Mouse (Mus musculus) intestine, embryonic 14.5 days (tissue): Measurements from ENCODE around the gene Prrc2a. TPM values are rescaled to one million over a fixed set of nuclear protein-coding genes. Genes with fewer than 3 reads are reported as not detected.

Source experiments
- ATAC-seq: fragments of 200-750 bp; cut with Nextera tagmentation; replicated peaks from 2 replicates; pipeline ENCODE4 v1.8.0; 2017; ENCODE audit warnings: low read depth, moderate number of reproducible peaks, moderate TSS enrichment, moderate library complexity; ENCODE audit not compliant: low FRiP score, low TSS enrichment
- DNase-seq: peaks from one replicate; pipeline ENCODE4 v3.0.0-alpha.2; 2018; ENCODE audit warnings: low spot score
- H3K27ac ChIP-seq: fragments of 300-500 bp; sonication (generic); 2 replicates; pipeline ENCODE4 v1.5.1; 2014; ENCODE audit warnings: low read depth, mild to moderate bottlenecking, control low read depth
- H3K27me3 ChIP-seq: fragments of 300-500 bp; sonication (generic); replicated peaks from 2 replicates; pipeline ENCODE4 v1.6.1; 2014; ENCODE audit warnings: low read length, control low read depth; ENCODE audit not compliant: control insufficient read depth, insufficient read depth
- H3K36me3 ChIP-seq: fragments of 300-500 bp; sonication (generic); 2 replicates; pipeline ENCODE4 v1.6.1; 2014; ENCODE audit warnings: low read length, control low read depth; ENCODE audit not compliant: control insufficient read depth, insufficient read depth
- H3K4me1 ChIP-seq: fragments of 300-500 bp; sonication (generic); replicated peaks from 2 replicates; pipeline ENCODE4 v1.6.1; 2014; ENCODE audit warnings: low read length, control low read depth, mixed read lengths; ENCODE audit not compliant: control insufficient read depth, insufficient read depth
- H3K4me2 ChIP-seq: fragments of 300-500 bp; sonication (generic); 2 replicates; pipeline ENCODE4 v1.6.1; 2014; ENCODE audit warnings: low read length
- H3K4me3 ChIP-seq: fragments of 300-500 bp; sonication (generic); 2 replicates; pipeline ENCODE4 v1.5.1; 2014; ENCODE audit warnings: low read depth, low read length, control low read depth, mixed read lengths
- H3K9ac ChIP-seq: fragments of 300-500 bp; sonication (generic); 2 replicates; pipeline ENCODE4 v1.6.1; 2014; ENCODE audit warnings: mild to moderate bottlenecking, low read length
- H3K9me3 ChIP-seq: fragments of 300-500 bp; sonication (generic); 2 replicates; pipeline ENCODE4 v1.6.1; 2016; ENCODE audit warnings: low read length, control low read depth; ENCODE audit not compliant: control insufficient read depth
- WGBS: fragments of 180-500 bp; shearing (Covaris S2); extraction: QIAGEN DNeasy Blood & Tissue Kit; methylation state at CpG from one replicate; pipeline ENCODE4 v1.1.7; 2014; 5-methylcytosine and 5-hydroxymethylcytosine counted together
- polyA plus RNA-seq: library from polyadenylated mRNA; unstranded; fragments of >200 nt; fragmentation: Nextera tagmentation; extraction: Ambion mirVana; gene quantifications from 2 replicates; pipeline ENCODE4 v1.2.1, GENCODE M21; 2014

Prrc2a gene
- polyA plus RNA-seq, 1 experiment from 2014 or later, result 186 TPM

GRCm38 (mm10) chr17:35185639-35186611 lies 21.2 kb upstream of the Prrc2a start:
- peak; percentile 84 for DNase-seq
- H3K27ac ChIP-seq, result peak overlapping the region; percentile 78
- H3K4me2 ChIP-seq, result peak overlapping the region; percentile 62
- H3K36me3 ChIP-seq, result no peaks in the 10 kb centered on the region
- ATAC-seq, result peak; percentile 49; the same call in 1 of the 2 replicates
- no peaks in the 10 kb centered on the region for H3K27me3 ChIP-seq
- H3K9ac ChIP-seq, result peak overlapping the region; percentile 53
- no peaks in the 10 kb centered on the region for H3K9me3 ChIP-seq
- H3K4me3 ChIP-seq, result peak overlapping the region; percentile 41
- 4% methylated on average over 18 of the region's 18 CpGs for WGBS
- H3K4me1 ChIP-seq, result peaks cover 5% of the 10 kb centered on the region

DNA sequence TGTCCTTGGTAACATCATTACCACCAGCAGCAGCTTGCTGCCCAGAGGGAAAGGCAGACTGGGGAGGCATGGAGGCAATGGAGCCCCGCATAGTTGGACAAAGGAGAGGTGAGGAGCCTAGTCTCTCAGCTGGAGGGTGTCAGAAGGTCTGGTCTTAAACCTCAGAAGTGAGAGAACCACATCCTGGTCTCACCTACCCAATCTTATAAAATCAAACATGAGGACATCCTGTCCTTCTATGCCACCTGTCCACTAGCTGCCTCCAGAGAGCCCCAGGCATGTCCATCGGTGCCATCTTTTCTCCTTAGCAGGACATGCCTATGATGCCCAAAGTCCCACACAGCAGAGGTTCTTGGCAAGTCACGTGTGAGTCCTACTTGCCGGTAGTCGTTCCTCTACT lies 15.4 kb upstream of the Prrc2a start:
- Histone ChIP-seq H3K4me2 (no peak overlapping the region), H3K36me3 (no peaks in the 10 kb centered on the region), H3K4me1 (no peaks in the 10 kb centered on the region), H3K9ac (no peak overlapping the region), H3K9me3 (no peaks in the 10 kb centered on the region), H3K27me3 (no peaks in the 10 kb centered on the region), H3K27ac (no peak overlapping the region), H3K4me3 (no peak overlapping the region)
- no peak for DNase-seq
- whole genome bisulfite sequencing, result 92% methylated on average over 5 of the region's 5 CpGs
- ATAC-seq, result no peak

- WGBS, result 13% methylated on average over 5 of the region's 5 CpGs
- DNase-seq (peak; percentile 88), ATAC-seq (peak; percentile 75)
- H3K36me3 ChIP-seq, result no peaks in the 10 kb centered on the region
- no peaks in the 10 kb centered on the region for H3K9me3 ChIP-seq
- no peak overlapping the region for H3K27ac ChIP-seq
- H3K4me2 ChIP-seq, result no peak overlapping the region
- H3K4me3 ChIP-seq, result no peak overlapping the region
- no peaks in the 10 kb centered on the region for H3K4me1 ChIP-seq
- H3K27me3 ChIP-seq, result no peaks in the 10 kb centered on the region
- H3K9ac ChIP-seq, result no peak overlapping the region
Measured at GRCm38 (mm10) chr17:35178528-35178927, 13.8 kb upstream of the Prrc2a start.

DNA sequence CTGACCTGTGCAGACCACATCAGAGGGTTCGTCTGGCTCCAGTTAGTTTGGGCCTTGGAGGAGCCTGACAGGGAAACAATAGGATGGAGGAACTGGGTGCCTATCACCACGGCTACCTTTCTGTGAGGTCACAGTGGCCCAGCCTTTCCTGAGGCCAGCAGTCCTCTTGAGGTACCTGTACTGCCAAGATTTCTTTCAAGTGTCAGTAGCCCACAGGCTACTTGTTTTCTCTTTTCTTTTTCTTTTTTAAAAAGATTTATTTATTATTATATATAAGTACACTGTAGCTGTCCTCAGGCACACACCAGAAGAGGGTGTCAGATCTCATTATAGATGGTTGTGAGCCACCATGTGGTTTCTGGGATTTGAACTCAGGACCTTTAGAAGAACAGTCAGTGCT lies 11.3 kb upstream of the Prrc2a start, which contains the start of gene Aif1:
Gene Aif1, minus strand, starts transcription at position 101 of the 400 bp plus-strand sequence.
- Histone ChIP-seq H3K9me3 (no peaks in the 10 kb centered on the region), H3K27ac (no peak within 1 kb of the TSS), H3K9ac (no peak within 1 kb of the TSS), H3K4me1 (no peaks in the 10 kb centered on the region), H3K36me3 (no peaks in the 10 kb centered on the region), H3K27me3 (no peaks in the 10 kb centered on the region), H3K4me2 (no peak within 1 kb of the TSS), H3K4me3 (no peak within 1 kb of the TSS)
- ATAC-seq, result no peak
- WGBS, result 57% methylated on average over 2 of the region's 2 CpGs
- no peak for DNase-seq

GRCm38 (mm10) chr17:35175382-35175781 lies 10.7 kb upstream of the Prrc2a start:
- no peaks in the 10 kb centered on the region for H3K9me3 ChIP-seq
- ATAC-seq (no peak), DNase-seq (no peak)
- no peak overlapping the region for H3K4me3 ChIP-seq
- H3K36me3 ChIP-seq, result no peaks in the 10 kb centered on the region
- no peak overlapping the region for H3K9ac ChIP-seq
- no peaks in the 10 kb centered on the region for H3K27me3 ChIP-seq
- no peak overlapping the region for H3K4me2 ChIP-seq
- no peak overlapping the region for H3K27ac ChIP-seq
- WGBS, result 89% methylated on average over 6 of the region's 6 CpGs
- H3K4me1 ChIP-seq, result no peaks in the 10 kb centered on the region

DNA sequence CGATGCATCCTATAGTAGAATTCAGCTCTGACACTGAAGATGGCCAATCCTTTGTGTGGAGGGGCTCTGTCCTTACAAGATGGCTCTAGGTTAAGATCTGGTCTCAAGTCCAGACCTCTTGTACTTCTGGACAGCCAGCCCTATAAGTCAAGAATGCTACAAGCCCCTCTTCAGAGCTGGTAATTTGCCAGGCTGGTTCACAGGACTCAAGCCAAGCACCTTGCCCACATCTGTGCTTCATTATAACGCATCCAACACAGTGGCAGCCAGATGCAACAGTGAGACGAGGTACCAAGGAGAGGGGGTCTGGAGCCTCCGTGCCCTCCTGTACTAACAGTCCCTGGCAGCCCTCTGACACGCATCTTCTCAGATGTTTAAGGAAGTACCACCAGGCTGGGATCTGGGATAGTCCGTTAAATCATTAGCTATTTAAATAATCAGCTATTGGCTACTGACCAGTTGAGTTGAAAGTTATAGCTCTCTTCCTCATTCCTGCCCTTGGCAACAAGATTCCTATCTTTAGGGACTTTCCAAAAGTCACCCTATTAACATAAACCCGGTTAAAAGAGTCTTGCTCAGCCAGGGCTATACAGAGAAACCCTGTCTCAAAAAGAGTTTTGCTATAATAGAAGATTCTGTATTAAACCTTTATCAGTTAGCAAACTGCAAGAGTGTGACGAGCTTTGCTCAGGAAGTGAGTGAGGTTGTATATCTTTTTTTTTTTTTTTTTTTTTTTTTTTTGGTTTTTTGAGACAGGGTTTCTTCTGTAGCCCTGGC lies 9.7 kb upstream of the Prrc2a start:
- Histone ChIP-seq H3K27ac (no peak overlapping the region), H3K4me2 (no peak overlapping the region), H3K9me3 (no peaks in the 10 kb centered on the region), H3K4me3 (no peak overlapping the region), H3K27me3 (no peaks in the 10 kb centered on the region), H3K36me3 (no peaks in the 10 kb centered on the region), H3K4me1 (no peaks in the 10 kb centered on the region), H3K9ac (no peak overlapping the region)
- 62% methylated on average over 8 of the region's 8 CpGs for WGBS
- DNase-seq (no peak), ATAC-seq (no peak)

DNA sequence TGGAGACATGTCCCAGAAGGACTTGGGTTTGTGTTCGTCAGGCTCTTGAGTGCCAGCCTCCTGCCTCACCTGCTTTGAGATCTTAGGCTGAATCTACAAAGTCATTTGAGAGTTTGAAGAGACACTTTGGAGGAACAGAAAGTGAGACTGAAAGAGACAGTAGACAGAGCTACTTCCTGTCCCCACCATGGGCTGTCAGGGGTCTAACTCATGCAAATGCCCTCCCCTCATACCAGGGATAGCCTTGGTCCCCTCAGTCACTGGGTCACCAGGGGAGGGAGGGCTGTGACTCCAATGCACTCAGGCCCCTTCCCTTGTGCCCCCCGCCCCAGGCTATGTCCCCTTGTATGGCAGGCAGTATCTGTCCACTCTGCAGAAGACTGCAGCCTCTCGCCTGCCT lies 8.6 kb upstream of the Prrc2a start:
- no peak overlapping the region for H3K9ac ChIP-seq
- no peak overlapping the region for H3K4me3 ChIP-seq
- no peak overlapping the region for H3K4me2 ChIP-seq
- no peak overlapping the region for H3K27ac ChIP-seq
- ATAC-seq (no peak), DNase-seq (no peak)
- H3K27me3 ChIP-seq, result no peaks in the 10 kb centered on the region
- no peaks in the 10 kb centered on the region for H3K9me3 ChIP-seq
- no peaks in the 10 kb centered on the region for H3K4me1 ChIP-seq
- H3K36me3 ChIP-seq, result no peaks in the 10 kb centered on the region
- WGBS, result 61% methylated on average over 3 of the region's 3 CpGs

- DNase-seq (no peak), ATAC-seq (no peak)
- Histone ChIP-seq H3K4me3 (no peak overlapping the region), H3K9me3 (no peaks in the 10 kb centered on the region), H3K27ac (no peak overlapping the region), H3K27me3 (no peaks in the 10 kb centered on the region), H3K4me1 (no peaks in the 10 kb centered on the region), H3K4me2 (no peak overlapping the region), H3K36me3 (no peaks in the 10 kb centered on the region), H3K9ac (no peak overlapping the region)
- WGBS, result 71% methylated on average over 11 of the region's 11 CpGs
Measured at GRCm38 (mm10) chr17:35172445-35173234, 7.9 kb upstream of the Prrc2a start.
